Mouse (Mus musculus) cerebellum, adult 11 months (tissue): ENCODE measurements around the gene Rad23a.

Source experiments
- DNase-seq: peaks from one replicate; pipeline ENCODE4 v3.0.0; 2022

Gene Rad23a

GRCm38 (mm10) chr8:84811303-84811702 lies 29.2 kb downstream of the Rad23a start:
- no peak for DNase-seq

- peak; percentile 97 for DNase-seq
Measured at GRCm38 (mm10) chr8:84810896-84811295, 29.6 kb downstream of the Rad23a start.

- no peak for DNase-seq
Measured at GRCm38 (mm10) chr8:84809941-84810280, 30.6 kb downstream of the Rad23a start.

- DNase-seq = no peak
Measured at GRCm38 (mm10) chr8:84809109-84809940, 31.1 kb downstream of the Rad23a start.

- no peak for DNase-seq
Measured at GRCm38 (mm10) chr8:84806031-84806430, 34.4 kb downstream of the Rad23a start.

GRCm38 (mm10) chr8:84799999-84800831 lies 40.2 kb downstream of the Rad23a start, which contains the start of gene Nfix:
Gene Nfix, minus strand, starts transcription at chr8:84800344.
- peak; percentile 70 for DNase-seq

- peak; percentile 61 for DNase-seq
Measured at GRCm38 (mm10) chr8:84799136-84799931, 41.1 kb downstream of the Rad23a start.

GRCm38 (mm10) chr8:84798446-84799135 lies 41.9 kb downstream of the Rad23a start:
- no peak for DNase-seq

- DNase-seq = no peak
Measured at GRCm38 (mm10) chr8:84797971-84798370, 42.5 kb downstream of the Rad23a start.

- DNase-seq = peak; percentile 37
Measured at GRCm38 (mm10) chr8:84797256-84797797, 43.1 kb downstream of the Rad23a start.

- DNase-seq = peak; percentile 76
Measured at GRCm38 (mm10) chr8:84794486-84794885, 46.0 kb downstream of the Rad23a start.

- peak; percentile 59 for DNase-seq
Measured at GRCm38 (mm10) chr8:84793791-84794485, 46.5 kb downstream of the Rad23a start.

GRCm38 (mm10) chr8:84793134-84793533 lies 47.3 kb downstream of the Rad23a start:
- peak; percentile 43 for DNase-seq

- no peak for DNase-seq
Measured at GRCm38 (mm10) chr8:84792429-84792947, 48.0 kb downstream of the Rad23a start.

- DNase-seq = peak; percentile 44
Measured at GRCm38 (mm10) chr8:84790537-84790936, 49.9 kb downstream of the Rad23a start.

GRCm38 (mm10) chr8:84789855-84790486 lies 50.5 kb downstream of the Rad23a start:
- peak; percentile 75 for DNase-seq

- DNase-seq = no peak
Measured at GRCm38 (mm10) chr8:84789345-84789744, 51.1 kb downstream of the Rad23a start.

GRCm38 (mm10) chr8:84788896-84789295 lies 51.6 kb downstream of the Rad23a start:
- peak; percentile 47 for DNase-seq

GRCm38 (mm10) chr8:84787523-84788302 lies 52.8 kb downstream of the Rad23a start:
- DNase-seq = peak; percentile 69
